Mouse (Mus musculus) liver, embryonic 14.5 days (tissue): Measurements from ENCODE around the gene Iqcj. TPM values are rescaled to one million over a fixed set of nuclear protein-coding genes. Genes with fewer than 3 reads are reported as not detected.

ENCODE experiments used
- ATAC-seq: fragments of 200-750 bp; cut with Nextera tagmentation; 2 replicates; pipeline ENCODE4 v1.8.0; 2017; ENCODE audit warnings: moderate number of reproducible peaks, mild to moderate bottlenecking, moderate library complexity; ENCODE audit not compliant: insufficient read depth
- DNase-seq, 3 experiments: peaks; one replicate each; pipeline ENCODE4 v3.0.0-alpha.2; 2012 to 2013; ENCODE audit warnings: low read depth in 3 of 3, low spot score in 3 of 3
- H3K27ac ChIP-seq: fragments of 300-500 bp; sonication (generic); 2 replicates; pipeline ENCODE4 v1.5.1; 2014; ENCODE audit warnings: moderate library complexity, mild to moderate bottlenecking, control low read depth, inconsistent platforms
- H3K27me3 ChIP-seq: fragments of 300-500 bp; sonication (generic); 2 replicates; pipeline ENCODE4 v1.6.1; 2014; ENCODE audit warnings: mild to moderate bottlenecking, low read length, moderate library complexity; ENCODE audit not compliant: control insufficient read depth, insufficient read depth
- H3K36me3 ChIP-seq: fragments of 300-500 bp; sonication (generic); replicated peaks from 2 replicates; pipeline ENCODE4 v1.6.1; 2014; ENCODE audit warnings: low read depth; ENCODE audit not compliant: control insufficient read depth, insufficient read depth
- H3K4me1 ChIP-seq, 2 experiments: fragments of 200-500 bp in 1 of 2; fragments of 300-500 bp in 1 of 2; sonication (generic) in 1 of 2; replicated peaks; 2 replicates each; pipeline ENCODE4 v1.6.1; 2012 to 2014; ENCODE audit warnings: antibody characterized with exemption in 1 of 2, inconsistent platforms in 1 of 2, low read length in 1 of 2; ENCODE audit not compliant: control insufficient read depth in 2 of 2, insufficient read depth in 2 of 2
- H3K4me2 ChIP-seq: fragments of 300-500 bp; sonication (generic); 2 replicates; pipeline ENCODE4 v1.6.1; 2014; ENCODE audit warnings: low read depth, mild to moderate bottlenecking, control low read depth, moderate library complexity
- H3K4me3 ChIP-seq, 2 experiments: fragments of 200-500 bp in 1 of 2; fragments of 300-500 bp in 1 of 2; sonication (generic) in 1 of 2; 2 replicates each; pipeline ENCODE4 v1.5.1; 2012 to 2014; ENCODE audit warnings: low read depth in 2 of 2, low read length in 2 of 2, mild to moderate bottlenecking in 2 of 2, control low read depth in 1 of 2, inconsistent platforms in 1 of 2, moderate library complexity in 1 of 2; ENCODE audit not compliant: insufficient read depth in 1 of 2
- H3K9ac ChIP-seq: fragments of 300-500 bp; sonication (generic); replicated peaks from 2 replicates; pipeline ENCODE4 v1.6.1; 2014; ENCODE audit warnings: mild to moderate bottlenecking, control low read depth, moderate library complexity
- H3K9me3 ChIP-seq: fragments of 300-500 bp; sonication (generic); 2 replicates; pipeline ENCODE4 v1.6.1; 2016; ENCODE audit warnings: low read length, mixed read lengths; ENCODE audit not compliant: control insufficient read depth
- CTCF ChIP-seq: IDR thresholded peaks from 2 replicates; pipeline ENCODE4 v1.5.1; 2016; ENCODE audit warnings: antibody characterized with exemption, low read depth, control low read depth
- EP300 ChIP-seq: IDR thresholded peaks from 2 replicates; pipeline ENCODE4 v1.6.1; 2016; ENCODE audit warnings: antibody characterized with exemption, low read depth
- WGBS: fragments of 180-500 bp; shearing (Covaris S2); extraction: QIAGEN DNeasy Blood & Tissue Kit; methylation state at CpG from one replicate; pipeline ENCODE4 v1.1.7; 2014; ENCODE audit not compliant: insufficient replicate concordance; 5-methylcytosine and 5-hydroxymethylcytosine counted together
- polyA plus RNA-seq, 2 experiments: library from polyadenylated mRNA; depleted of rRNA in 1 of 2; stranded (reverse) in 1 of 2; unstranded in 1 of 2; fragments of >200 nt; fragmentation: Nextera tagmentation in 1 of 2; extraction: Ambion mirVana in 1 of 2; gene quantifications; 2 replicates each; pipeline versions ENCODE4 v1.2.1 to v1.2.3; 2012 to 2014

Gene Iqcj
- polyA plus RNA-seq, 2 experiments = not detected

DNA sequence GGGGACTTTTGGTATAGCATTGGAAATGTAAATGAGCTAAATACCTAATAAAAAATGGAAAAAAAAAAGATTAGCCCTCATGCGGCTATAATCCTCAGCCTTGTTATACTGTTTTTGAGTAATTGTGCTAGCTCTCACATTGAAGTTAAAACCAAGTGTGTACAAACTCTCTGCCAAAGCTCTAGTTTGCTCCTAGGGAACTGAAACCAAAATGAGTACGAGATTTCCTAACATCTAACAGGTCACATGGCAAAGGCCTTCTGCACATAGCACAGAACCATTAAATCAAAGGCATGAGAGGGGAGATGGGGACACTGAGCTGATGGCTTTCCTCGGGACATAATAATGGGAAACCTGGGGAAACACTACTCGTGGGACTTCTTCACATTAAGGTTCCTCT is 10.5 kb downstream of the Iqcj start:
- 52% methylated on average over 4 of the region's 4 CpGs for WGBS

DNA sequence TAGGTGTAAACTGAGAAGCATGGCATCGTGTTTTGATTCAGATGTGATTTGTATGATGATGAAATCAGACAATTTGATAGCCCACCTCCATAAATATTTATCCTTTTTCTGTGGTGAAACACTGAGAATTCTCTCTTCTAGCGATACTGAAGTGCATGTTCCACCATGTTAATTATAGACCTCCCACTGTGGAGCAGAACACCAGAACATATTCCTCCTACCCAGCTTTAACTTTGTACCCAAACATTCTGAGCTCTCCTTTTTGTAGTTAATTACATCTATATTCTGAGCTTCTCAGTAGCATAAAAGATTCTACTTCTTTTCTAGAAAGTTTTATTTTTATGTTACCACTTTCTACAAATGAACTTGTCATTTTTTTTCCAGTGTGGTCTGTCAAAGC is 16.6 kb downstream of the Iqcj start:
- Histone ChIP-seq H3K9ac (no peak overlapping the region), H3K9me3 (no peaks in the 10 kb centered on the region), H3K36me3 (no peaks in the 10 kb centered on the region), H3K27me3 (no peaks in the 10 kb centered on the region), H3K4me1 (no peaks in the 10 kb centered on the region), H3K4me2 (no peak overlapping the region), H3K27ac (no peak overlapping the region), H3K4me3 (no peak overlapping the region)
- DNase-seq (no peak), ATAC-seq (no peak)
- 50% methylated on average over 2 of the region's 2 CpGs for whole genome bisulfite sequencing
- TF ChIP-seq CTCF = no peak
- no peak for TF ChIP-seq EP300

More for the DNA sequence above, 10.5 kb downstream of the Iqcj start:
- ATAC-seq (no peak), DNase-seq (no peak)
- Histone ChIP-seq H3K27ac (no peak overlapping the region), H3K4me1 (no peaks in the 10 kb centered on the region), H3K27me3 (no peaks in the 10 kb centered on the region), H3K4me2 (no peak overlapping the region), H3K9ac (no peak overlapping the region), H3K9me3 (no peaks in the 10 kb centered on the region), H3K36me3 (no peaks in the 10 kb centered on the region), H3K4me3 (no peak overlapping the region)
- TF ChIP-seq CTCF (no peak), EP300 (no peak)

GRCm38 (mm10) chr3:67918098-67918497 is 26.1 kb downstream of the Iqcj start:
- TF ChIP-seq EP300 = no peak
- TF ChIP-seq CTCF = no peak
- Histone ChIP-seq H3K4me2 (no peak overlapping the region), H3K4me1 (no peaks in the 10 kb centered on the region), H3K9ac (no peak overlapping the region), H3K27ac (no peak overlapping the region), H3K27me3 (no peaks in the 10 kb centered on the region), H3K4me3 (no peak overlapping the region), H3K9me3 (no peaks in the 10 kb centered on the region), H3K36me3 (no peaks in the 10 kb centered on the region)
- WGBS = 50% methylated on average over 3 of the region's 3 CpGs
- no peak for DNase-seq
- no peak for ATAC-seq

DNA sequence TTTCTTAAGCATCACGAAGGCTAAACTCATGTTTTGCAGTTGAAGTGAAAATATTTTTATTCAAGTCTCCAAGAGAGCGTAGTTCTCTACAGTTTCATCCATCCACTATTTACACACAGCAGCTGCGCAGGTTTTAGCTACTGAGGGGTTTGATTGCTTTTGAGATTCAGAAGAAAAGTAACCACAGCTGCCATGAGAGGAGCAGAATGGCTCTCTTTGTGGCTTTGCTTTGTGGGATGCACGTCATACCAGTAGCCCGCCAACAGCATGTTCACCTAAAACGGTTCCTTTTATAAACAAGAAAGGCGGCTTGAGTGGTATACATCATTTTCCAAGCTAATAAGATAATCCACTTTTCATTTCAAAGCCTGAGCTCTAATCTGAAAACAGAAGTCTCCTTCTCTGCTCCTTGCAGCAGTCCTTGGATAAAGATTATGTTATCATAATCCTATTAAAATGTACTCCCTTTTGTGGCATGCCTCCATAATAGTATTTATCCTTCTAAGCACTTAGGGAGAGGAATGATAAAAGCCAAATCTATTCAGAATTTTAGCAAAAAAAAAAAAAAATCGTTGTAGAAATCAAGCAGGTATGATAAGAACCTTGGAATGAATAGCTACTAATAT is 26.7 kb downstream of the Iqcj start:
- Histone ChIP-seq H3K4me1 (no peaks in the 10 kb centered on the region), H3K4me3 (no peak overlapping the region), H3K9ac (no peak overlapping the region), H3K27ac (no peak overlapping the region), H3K36me3 (no peaks in the 10 kb centered on the region), H3K9me3 (no peaks in the 10 kb centered on the region), H3K4me2 (no peak overlapping the region), H3K27me3 (no peaks in the 10 kb centered on the region)
- no peak for DNase-seq
- WGBS = 57% methylated on average over 8 of the region's 8 CpGs
- no peak for TF ChIP-seq CTCF
- TF ChIP-seq EP300 = no peak
- no peak for ATAC-seq

- H3K4me3 ChIP-seq = no peak overlapping the region
- H3K27me3 ChIP-seq = no peaks in the 10 kb centered on the region
- no peaks in the 10 kb centered on the region for H3K9me3 ChIP-seq
- no peaks in the 10 kb centered on the region for H3K4me1 ChIP-seq
- no peak for TF ChIP-seq EP300
- no peak for TF ChIP-seq CTCF
- DNase-seq (no peak), ATAC-seq (no peak)
- no peaks in the 10 kb centered on the region for H3K36me3 ChIP-seq
- WGBS = 55% methylated on average over 4 of the region's 4 CpGs
- H3K4me2 ChIP-seq = no peak overlapping the region
- no peak overlapping the region for H3K9ac ChIP-seq
- no peak overlapping the region for H3K27ac ChIP-seq
Measured at GRCm38 (mm10) chr3:67923095-67923494, 31.1 kb downstream of the Iqcj start.
